In the genomic region with DNA sequence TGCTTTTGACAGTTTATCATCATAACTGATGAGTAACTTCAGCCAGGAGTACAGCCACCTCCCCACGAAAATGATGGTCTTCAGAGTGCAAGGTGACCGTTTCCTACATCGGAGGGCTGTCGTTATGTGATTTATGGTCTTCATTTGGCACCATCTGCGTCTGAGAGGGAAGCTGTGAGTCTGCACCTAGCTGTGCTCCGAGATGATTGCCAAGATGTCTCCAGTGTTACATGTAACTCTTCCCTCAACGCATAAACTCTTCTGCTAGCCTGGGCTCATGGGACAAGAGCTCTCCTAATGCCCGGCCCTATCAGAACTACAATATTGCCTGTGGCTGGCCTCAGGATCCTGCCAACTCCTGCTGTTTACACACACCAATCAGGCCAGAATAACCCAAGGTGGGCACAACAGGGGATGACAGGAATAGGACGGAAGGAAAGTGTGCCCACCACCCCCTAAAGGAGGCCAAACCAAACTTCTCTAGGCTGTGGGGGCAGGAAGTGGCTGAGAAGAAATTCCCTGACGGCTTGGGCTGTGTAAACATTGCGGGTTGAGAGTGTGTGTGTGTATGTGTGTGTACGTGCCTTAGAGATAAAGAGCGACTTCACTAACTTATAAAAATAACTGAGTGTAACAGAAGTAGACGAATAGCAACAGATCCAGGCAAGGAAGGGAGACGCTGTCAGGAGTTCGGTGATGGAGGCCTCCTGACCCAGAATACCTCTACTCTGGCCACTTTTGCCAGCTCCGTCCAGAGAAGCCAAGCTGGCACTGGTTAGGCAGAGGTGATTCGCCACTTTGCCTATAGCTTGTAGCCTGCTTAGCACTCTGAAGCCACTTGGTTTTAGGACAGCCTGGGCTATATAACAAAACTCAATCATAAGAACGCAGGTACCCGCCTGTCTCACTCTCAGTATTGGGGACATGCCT, we compare ENCODE assay signal across 11 mouse cellular contexts. TPM values are rescaled to one million over a fixed set of nuclear protein-coding genes. Genes with fewer than 3 reads are reported as not detected.
A peak's percentile ranks its signal among the peaks of the same experiment; 100 is the strongest.
DNase-seq lines count a peak whose midpoint lies in the region; ATAC-seq and TF ChIP-seq lines count a peak whose summit lies in the region.
"Had no signal": no experiment of that assay in that cellular context is flagged by ENCODE, and none has a peak within 500 bp of the region (broad histone marks: within the 10 kb centered on the region; RNA-seq: fewer than 3 reads in every experiment).

No protein-coding gene starts in this region.

- H3K4me2 ChIP-seq in kidney, embryonic 14.5 days (replicated peaks; ENCODE audit: low read depth, low read length), result no peak overlapping the region
- no peak overlapping the region for H3K4me2 ChIP-seq in intestine, postnatal 0 days (replicated peaks; ENCODE audit: low read depth)
- H3K4me2 ChIP-seq: forebrain, embryonic 12.5 days had no signal

- WGBS in kidney, embryonic 14.5 days, result 47% methylated on average over 20 of the region's 20 CpGs
- 70% methylated on average over 20 of the region's 20 CpGs for WGBS in kidney, adult 2 months
- WGBS in intestine, postnatal 0 days, result 30% methylated on average over 20 of the region's 20 CpGs

- H3K27me3 ChIP-seq in kidney, embryonic 14.5 days (ENCODE audit: control insufficient read depth, insufficient read depth, low read length), result no peaks in the 10 kb centered on the region
- no peaks in the 10 kb centered on the region for H3K27me3 ChIP-seq in kidney, adult 2 months (replicated peaks; ENCODE audit: control insufficient read depth, insufficient read depth, low read length)
- H3K27me3 ChIP-seq in G1E (ENCODE audit: insufficient read depth, low read length), result no peaks in the 10 kb centered on the region
- H3K27me3 ChIP-seq in intestine, postnatal 0 days (replicated peaks; ENCODE audit: control insufficient read depth, insufficient read depth, low read length), result no peaks in the 10 kb centered on the region
- H3K27me3 ChIP-seq: forebrain, embryonic 12.5 days had no signal

- peaks cover 5% of the 10 kb centered on the region for H3K4me1 ChIP-seq in kidney, embryonic 14.5 days (ENCODE audit: control insufficient read depth, insufficient read depth, low read length)
- 0 out of 2 replicates have a peak, but pooled peaks cover 5% of the 10 kb centered on the region for H3K4me1 ChIP-seq in kidney, adult 2 months (ENCODE audit: control insufficient read depth, insufficient read depth, low read length)
- peaks cover 48% of the 10 kb centered on the region for H3K4me1 ChIP-seq in G1E (ENCODE audit: insufficient read depth, low read depth, low read length)
- peaks cover 21% of the 10 kb centered on the region for H3K4me1 ChIP-seq in intestine, postnatal 0 days (replicated peaks; ENCODE audit: control insufficient read depth, insufficient read depth, low read length)

- peak overlapping the region; percentile 93 for H3K27ac ChIP-seq in gastrocnemius, adult 2 months
- no peak overlapping the region for H3K27ac ChIP-seq in kidney, embryonic 14.5 days (ENCODE audit: low read depth, low read length)
- H3K27ac ChIP-seq in kidney, adult 2 months (ENCODE audit: insufficient read depth, low read depth, low read length), result no peak overlapping the region
- peak overlapping the region; percentile 35; the same call in 1 of the 2 replicates for H3K27ac ChIP-seq in intestine, postnatal 0 days (ENCODE audit: low read depth, low read length)
- H3K27ac ChIP-seq: forebrain, embryonic 12.5 days had no signal

- ATAC-seq in kidney, embryonic 14.5 days (ENCODE audit: low FRiP score, low TSS enrichment), result 0 out of 2 replicates have a peak, but pooled peaks have one; percentile 30
- 0 out of 2 replicates have a peak, but pooled peaks have one; percentile 35 for ATAC-seq in G1E (ENCODE audit: extremely low read depth, insufficient number of reproducible peaks, low FRiP score, poor library complexity, severe bottlenecking)
- no peak for ATAC-seq in intestine, postnatal 0 days

- H3K9me3 ChIP-seq in kidney, embryonic 14.5 days (ENCODE audit: control insufficient read depth, low read length), result no peaks in the 10 kb centered on the region
- H3K9me3 ChIP-seq in G1E (replicated peaks), result no peaks in the 10 kb centered on the region
- no peaks in the 10 kb centered on the region for H3K9me3 ChIP-seq in intestine, postnatal 0 days (ENCODE audit: control insufficient read depth)
- H3K9me3 ChIP-seq: forebrain, embryonic 12.5 days had no signal

- intact Hi-C loops in gastrocnemius, adult 2 months (cut with DNase I), result loop anchor here (5.0 kb wide), 1 partner anchor 37 kb away; the partner anchor contains the start of gene Ank

- DNase-seq in gastrocnemius, adult 2 months, result peak; percentile 76
- no peak for DNase-seq in gastrocnemius, postnatal 25 days
- no peak for DNase-seq in kidney, adult 2 months
- DNase-seq in G1E (ENCODE audit: low spot score), result no peak
- no peak for DNase-seq in ovary, adult 18-20 months (ENCODE audit: low spot score)
- no peak for DNase-seq in adipocyte (ENCODE audit: low spot score)
- DNase-seq: adrenal gland, adult 2 months; liver had no signal

- H3K4me3 ChIP-seq in gastrocnemius, adult 2 months, result peak overlapping the region; percentile 36
- no peak overlapping the region for H3K4me3 ChIP-seq in kidney, embryonic 14.5 days (ENCODE audit: low read length)
- no peak overlapping the region for H3K4me3 ChIP-seq in kidney, adult 2 months (ENCODE audit: insufficient read depth, low read depth, low read length)
- no peak overlapping the region for H3K4me3 ChIP-seq in G1E (ENCODE audit: low read depth, low read length)
- no peak overlapping the region for H3K4me3 ChIP-seq in intestine, postnatal 0 days (ENCODE audit: low read depth, low read length)
- H3K4me3 ChIP-seq: forebrain, embryonic 12.5 days had no signal

- no peak for TF ChIP-seq CTCF in gastrocnemius, adult 2 months (IDR thresholded peaks at IDR 0.05)
- no peak for TF ChIP-seq CTCF in kidney, adult 2 months (conservative IDR thresholded peaks at IDR 0.05; ENCODE audit: insufficient read depth, insufficient read length, low read depth, low read length)
- TF ChIP-seq CTCF in G1E (IDR thresholded peaks at IDR 0.05; ENCODE audit: low read depth, low read length), result no peak
- no peak for TF ChIP-seq CTCF in intestine, postnatal 0 days (IDR thresholded peaks at IDR 0.05; ENCODE audit: low read depth)

- no peak overlapping the region for H3K9ac ChIP-seq in kidney, embryonic 14.5 days (ENCODE audit: low read depth, low read length)
- no peak overlapping the region for H3K9ac ChIP-seq in intestine, postnatal 0 days (ENCODE audit: low read depth, low read length)
- H3K9ac ChIP-seq: forebrain, embryonic 12.5 days had no signal

- no peaks in the 10 kb centered on the region for H3K36me3 ChIP-seq in kidney, embryonic 14.5 days (ENCODE audit: control insufficient read depth, insufficient read depth, low read length)
- H3K36me3 ChIP-seq in kidney, adult 2 months (ENCODE audit: control insufficient read depth, insufficient read depth, low read length), result no peaks in the 10 kb centered on the region
- H3K36me3 ChIP-seq in G1E (replicated peaks), result peaks cover 68% of the 10 kb centered on the region
- H3K36me3 ChIP-seq in intestine, postnatal 0 days (ENCODE audit: control insufficient read depth, insufficient read depth), result no peaks in the 10 kb centered on the region
- H3K36me3 ChIP-seq: forebrain, embryonic 12.5 days had no signal

- no peak for TF ChIP-seq POLR2A in kidney, adult 2 months (IDR thresholded peaks at IDR 0.05; ENCODE audit: low read depth, low read length)

RNA-seq across cellular contexts. Expression of gene Ank, which starts 37.6 kb away (rescaled TPM):
- 100 to 1,000 TPM; 134 to 142 TPM for total RNA-seq in gastrocnemius, adult 2 months (2021)
- 100 to 1,000 TPM in 1 of 2 experiments, 10 to 100 TPM in 1; 92.7 to 101 TPM for total RNA-seq in gastrocnemius, postnatal 25 days (2021)
- 6.1 and 10.3 TPM in 2 replicates for polyA plus RNA-seq in kidney, embryonic 14.5 days (2014; fragmentation: Nextera tagmentation; extraction: Ambion mirVana)
- polyA plus RNA-seq in kidney, adult 2 months (2012; rRNA removed), result 17.4 and 18.6 TPM in 2 replicates
- total RNA-seq in G1E (2014; fragmentation: Nextera tagmentation) (145 and 154 TPM in 2 replicates), G1E (2017) (38.2 and 39.2 TPM in 2 replicates)
- 28.0 and 37.0 TPM in 2 replicates for polyA plus RNA-seq in G1E (2012)
- 20.9 and 24.0 TPM in 2 replicates for polyA plus RNA-seq in intestine, postnatal 0 days (2015; fragmentation: Nextera tagmentation; extraction: Ambion mirVana)

Comparison
In these comparisons a context has a peak if more than half of its experiments do, and no peak if none do; other contexts are left out.
1. H3K27ac ChIP-seq: peak in gastrocnemius, adult 2 months (single experiment) and intestine, postnatal 0 days (single experiment); none in kidney, embryonic 14.5 days (single experiment) and kidney, adult 2 months (single experiment).